Mouse (Mus musculus) stomach, embryonic 15.5 days (tissue): ENCODE data around the gene Rexo2. TPM values are rescaled to one million over a fixed set of nuclear protein-coding genes. Genes with fewer than 3 reads are reported as not detected.

ENCODE experiments used
- ATAC-seq: fragments of 200-750 bp; cut with Nextera tagmentation; 2 replicates; pipeline ENCODE4 v1.8.0; 2017; ENCODE audit warnings: low read depth, moderate number of reproducible peaks, moderate TSS enrichment; ENCODE audit not compliant: insufficient read depth, low FRiP score
- H3K27ac ChIP-seq: fragments of 300-500 bp; sonication (generic); 2 replicates; pipeline ENCODE4 v1.5.1; 2015; ENCODE audit warnings: mild to moderate bottlenecking, inconsistent platforms
- H3K27me3 ChIP-seq: fragments of 300-500 bp; sonication (generic); replicated peaks from 2 replicates; pipeline ENCODE4 v1.6.1; 2015; ENCODE audit warnings: inconsistent platforms
- H3K36me3 ChIP-seq: fragments of 300-500 bp; sonication (generic); 2 replicates; pipeline ENCODE4 v1.6.1; 2015; ENCODE audit warnings: inconsistent platforms
- H3K4me1 ChIP-seq: fragments of 300-500 bp; sonication (generic); 2 replicates; pipeline ENCODE4 v1.6.1; 2015; ENCODE audit warnings: inconsistent platforms
- H3K4me2 ChIP-seq: fragments of 300-500 bp; sonication (generic); 2 replicates; pipeline ENCODE4 v1.6.1; 2015; ENCODE audit warnings: mild to moderate bottlenecking, inconsistent platforms
- H3K4me3 ChIP-seq: fragments of 300-500 bp; sonication (generic); replicated peaks from 2 replicates; pipeline ENCODE4 v1.5.1; 2015; ENCODE audit warnings: inconsistent platforms
- H3K9ac ChIP-seq: fragments of 300-500 bp; sonication (generic); 2 replicates; pipeline ENCODE4 v1.6.1; 2015; ENCODE audit warnings: inconsistent platforms
- H3K9me3 ChIP-seq: fragments of 300-500 bp; sonication (generic); 2 replicates; pipeline ENCODE4 v1.6.1; 2016; ENCODE audit warnings: inconsistent platforms
- WGBS: fragments of 180-500 bp; shearing (Covaris S2); methylation state at CpG from one replicate; pipeline ENCODE4 v1.1.7; 2015; 5-methylcytosine and 5-hydroxymethylcytosine counted together
- polyA plus RNA-seq: library from polyadenylated mRNA; unstranded; fragments of >200 nt; fragmentation: Nextera tagmentation; extraction: Ambion mirVana; gene quantifications from 2 replicates; pipeline ENCODE4 v1.2.1, GENCODE M21; 2015

Gene Rexo2
- polyA plus RNA-seq, 1 experiment from 2014 or later: 140 TPM

DNA sequence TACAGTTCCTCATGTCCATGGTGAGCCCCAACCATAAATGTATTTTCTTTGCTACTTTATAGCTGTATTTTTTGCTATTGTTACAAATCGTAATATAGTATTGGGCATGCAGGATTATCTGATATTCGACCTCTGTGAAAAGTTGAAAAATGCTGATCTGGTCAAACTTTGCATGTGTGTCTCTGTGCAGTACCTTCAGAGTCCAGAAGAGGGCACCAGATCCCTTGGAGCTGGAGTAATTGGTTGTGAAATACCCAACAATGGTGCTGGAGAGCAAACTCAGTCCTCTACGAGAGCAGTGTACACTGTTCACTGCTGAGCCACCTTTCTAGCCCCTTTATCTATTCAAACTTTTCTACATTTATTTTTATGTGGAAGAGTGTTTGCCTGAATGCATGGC is 13.6 kb downstream of the Rexo2 start:
- 56% methylated on average over 3 of the region's 3 CpGs for WGBS

DNA sequence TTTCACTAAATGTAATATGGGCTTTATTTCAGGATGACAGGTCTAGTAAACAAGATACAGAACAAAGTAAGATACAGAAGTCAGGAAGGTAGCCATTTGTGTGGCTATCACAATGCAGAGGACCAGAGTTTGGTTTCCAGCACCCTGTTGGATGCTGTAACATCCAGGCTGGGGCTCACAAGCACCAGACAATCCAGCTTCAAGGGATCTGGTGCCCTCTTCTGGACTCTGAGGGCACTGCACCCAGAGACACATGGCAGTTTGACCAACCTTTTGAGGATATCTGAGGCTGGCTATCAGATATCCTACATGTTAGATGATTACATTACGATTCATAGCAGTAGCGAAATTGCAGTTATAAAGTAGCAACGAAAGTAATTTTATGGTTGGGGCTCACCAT is 14.8 kb downstream of the Rexo2 start:
- no peak overlapping the region for H3K4me2 ChIP-seq
- no peak for ATAC-seq
- H3K27ac ChIP-seq: no peak overlapping the region
- no peak overlapping the region for H3K4me3 ChIP-seq
- no peak overlapping the region for H3K9ac ChIP-seq
- no peaks in the 10 kb centered on the region for H3K9me3 ChIP-seq
- H3K4me1 ChIP-seq: no peaks in the 10 kb centered on the region
- H3K27me3 ChIP-seq: no peaks in the 10 kb centered on the region
- peaks cover 8% of the 10 kb centered on the region for H3K36me3 ChIP-seq
- 94% methylated on average over 3 of the region's 3 CpGs for WGBS

More for the DNA sequence above, 13.6 kb downstream of the Rexo2 start:
- no peak overlapping the region for H3K4me3 ChIP-seq
- H3K27me3 ChIP-seq: no peaks in the 10 kb centered on the region
- no peak for ATAC-seq
- no peak overlapping the region for H3K27ac ChIP-seq
- H3K9ac ChIP-seq: no peak overlapping the region
- no peak overlapping the region for H3K4me2 ChIP-seq
- peaks cover 8% of the 10 kb centered on the region for H3K36me3 ChIP-seq
- no peaks in the 10 kb centered on the region for H3K4me1 ChIP-seq
- no peaks in the 10 kb centered on the region for H3K9me3 ChIP-seq

DNA sequence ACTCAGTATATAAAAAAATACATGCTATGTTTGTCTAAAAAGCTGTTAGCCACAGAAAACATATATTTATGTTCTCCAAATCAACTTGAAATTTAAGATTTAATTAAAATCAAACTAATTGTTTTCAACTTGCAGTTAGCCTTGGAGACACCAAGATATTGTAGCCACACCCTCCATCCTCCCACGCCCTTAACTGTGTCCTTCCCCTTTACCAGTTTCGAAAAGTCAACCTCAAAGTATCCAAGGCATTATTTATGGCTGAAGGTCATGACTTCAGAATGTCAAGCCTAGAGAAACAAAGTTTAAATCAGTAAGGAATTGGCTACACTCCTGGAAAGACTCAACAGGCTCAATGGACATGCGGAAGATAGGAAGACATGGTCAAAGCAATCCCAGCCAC is 18.9 kb downstream of the Rexo2 start:
- Histone ChIP-seq H3K4me1 (no peaks in the 10 kb centered on the region), H3K9me3 (no peaks in the 10 kb centered on the region), H3K9ac (no peak overlapping the region), H3K27ac (no peak overlapping the region), H3K4me3 (no peak overlapping the region), H3K36me3 (no peaks in the 10 kb centered on the region; the same call in 1 of the 2 replicates), H3K4me2 (no peak overlapping the region), H3K27me3 (no peaks in the 10 kb centered on the region)
- ATAC-seq: no peak
- 81% methylated on average over 3 of the region's 3 CpGs for WGBS

DNA sequence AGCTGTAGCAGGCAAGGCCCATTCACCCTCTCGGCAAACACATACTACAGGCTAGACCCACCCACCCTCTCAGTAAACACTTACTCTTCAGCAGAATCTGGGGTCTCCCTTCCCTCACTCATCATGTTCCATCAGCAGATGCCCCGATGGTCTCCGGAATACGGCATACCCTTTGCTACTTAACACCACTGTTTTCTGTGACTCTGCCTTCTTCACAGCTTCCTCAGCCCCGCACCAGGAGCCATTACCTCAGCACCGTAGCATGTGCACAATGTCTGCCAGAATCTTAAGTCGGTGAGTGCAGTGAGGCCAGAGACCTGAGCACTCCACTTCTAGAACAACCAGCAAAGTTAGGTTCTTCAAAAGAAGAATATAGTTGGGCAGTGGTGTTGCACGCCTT is 19.7 kb downstream of the Rexo2 start:
- Histone ChIP-seq H3K4me2 (no peak overlapping the region), H3K9ac (no peak overlapping the region), H3K36me3 (no peaks in the 10 kb centered on the region; the same call in 1 of the 2 replicates), H3K27ac (no peak overlapping the region), H3K9me3 (no peaks in the 10 kb centered on the region), H3K27me3 (no peaks in the 10 kb centered on the region), H3K4me3 (no peak overlapping the region), H3K4me1 (no peaks in the 10 kb centered on the region)
- no peak for ATAC-seq
- 84% methylated on average over 8 of the region's 8 CpGs for WGBS

DNA sequence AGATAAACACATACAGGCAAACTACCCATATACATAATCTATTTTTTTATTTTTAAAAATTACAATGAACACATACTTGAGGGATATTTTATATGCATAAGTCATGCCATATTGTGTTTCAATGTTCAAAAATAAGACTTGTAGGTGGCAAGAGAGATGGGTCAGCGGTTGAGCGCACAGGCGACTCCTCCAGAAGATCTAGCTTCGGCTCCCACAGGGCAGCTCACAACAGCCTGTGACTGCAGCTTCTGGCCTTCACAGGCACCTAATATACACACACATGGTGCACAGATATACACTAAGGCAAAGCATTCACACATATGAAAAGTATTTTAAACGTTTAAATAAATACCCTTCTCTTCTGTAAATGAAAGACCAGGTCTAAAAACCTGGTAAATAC is 21.0 kb downstream of the Rexo2 start:
- no peak for ATAC-seq
- no peak overlapping the region for H3K4me3 ChIP-seq
- no peaks in the 10 kb centered on the region for H3K36me3 ChIP-seq
- no peaks in the 10 kb centered on the region for H3K4me1 ChIP-seq
- no peak overlapping the region for H3K9ac ChIP-seq
- H3K27me3 ChIP-seq: no peaks in the 10 kb centered on the region
- H3K4me2 ChIP-seq: no peak overlapping the region
- H3K9me3 ChIP-seq: no peaks in the 10 kb centered on the region
- no peak overlapping the region for H3K27ac ChIP-seq
- 83% methylated on average over 5 of the region's 5 CpGs for WGBS

DNA sequence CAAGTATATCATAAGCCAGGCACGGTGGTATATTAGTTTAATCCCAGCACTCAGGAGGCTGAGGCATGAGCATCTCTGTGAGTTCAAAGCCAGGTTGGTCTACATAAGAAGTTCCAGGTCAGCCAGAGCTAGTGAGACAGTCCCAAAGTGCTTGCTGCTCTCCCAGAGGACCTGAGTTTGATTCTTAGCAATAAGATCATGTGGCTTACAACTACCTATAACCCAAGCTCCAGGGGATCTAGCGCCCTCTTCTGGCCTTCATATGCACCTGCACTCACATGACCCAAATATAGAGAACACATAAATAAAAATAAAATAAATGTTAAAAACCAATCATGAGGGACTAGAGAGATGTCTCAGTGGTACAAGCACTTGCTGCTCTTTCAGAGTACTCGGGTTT is 21.5 kb downstream of the Rexo2 start:
- no peaks in the 10 kb centered on the region for H3K27me3 ChIP-seq
- no peak overlapping the region for H3K4me2 ChIP-seq
- no peak overlapping the region for H3K9ac ChIP-seq
- no peaks in the 10 kb centered on the region for H3K9me3 ChIP-seq
- no peak for ATAC-seq
- 73% methylated on average over 3 of the region's 3 CpGs for WGBS
- H3K4me1 ChIP-seq: no peaks in the 10 kb centered on the region
- H3K4me3 ChIP-seq: no peak overlapping the region
- H3K36me3 ChIP-seq: no peaks in the 10 kb centered on the region
- H3K27ac ChIP-seq: no peak overlapping the region

DNA sequence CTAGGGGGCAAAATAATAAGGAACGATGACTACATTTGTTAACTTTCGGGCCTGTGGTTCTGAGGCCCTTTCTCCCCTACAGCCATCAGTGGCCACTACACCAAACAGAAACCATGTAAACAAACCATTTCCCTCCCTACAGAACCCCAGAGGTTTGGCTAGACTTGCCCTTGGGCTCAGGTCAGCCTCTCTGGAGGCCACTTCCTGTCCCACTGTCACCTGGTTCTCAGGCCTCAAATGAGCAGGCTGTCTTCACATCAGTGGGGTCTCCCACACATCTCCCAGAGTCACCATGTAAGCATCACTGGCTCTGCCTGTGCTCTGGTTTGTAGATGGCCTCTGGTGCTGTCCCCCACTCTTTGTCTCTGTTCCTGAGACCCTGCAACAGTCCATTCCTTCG is 24.5 kb downstream of the Rexo2 start:
- Histone ChIP-seq H3K27me3 (no peaks in the 10 kb centered on the region), H3K9me3 (no peaks in the 10 kb centered on the region), H3K4me3 (no peak overlapping the region), H3K9ac (no peak overlapping the region), H3K27ac (no peak overlapping the region), H3K36me3 (no peaks in the 10 kb centered on the region), H3K4me1 (no peaks in the 10 kb centered on the region), H3K4me2 (no peak overlapping the region)
- ATAC-seq: no peak
- WGBS: 89% methylated on average over 3 of the region's 3 CpGs

DNA sequence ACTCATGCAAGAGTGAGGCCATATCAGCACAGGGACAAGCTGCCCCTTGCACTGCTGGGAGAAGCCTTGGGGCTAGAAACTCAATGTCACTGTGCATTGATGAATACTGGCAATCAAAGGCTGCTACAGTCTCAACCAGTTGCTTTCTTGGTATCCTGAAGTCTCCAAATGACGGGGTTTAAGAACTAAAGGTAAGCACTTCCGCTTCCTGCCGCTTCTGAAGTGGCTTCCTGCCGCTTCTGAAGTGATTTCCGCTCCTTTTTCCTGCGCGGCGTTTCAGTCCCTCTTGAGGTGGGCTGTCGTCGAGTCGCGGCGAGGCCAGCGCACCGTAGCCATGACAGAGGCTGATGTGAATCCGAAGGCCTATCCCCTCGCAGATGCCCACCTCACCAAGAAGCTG is 30.4 kb downstream of the Rexo2 start:
- no peak overlapping the region for H3K9ac ChIP-seq
- WGBS: 87% methylated on average over 17 of the region's 17 CpGs
- H3K4me2 ChIP-seq: no peak overlapping the region
- no peak overlapping the region for H3K4me3 ChIP-seq
- H3K4me1 ChIP-seq: no peaks in the 10 kb centered on the region
- no peak for ATAC-seq
- no peaks in the 10 kb centered on the region for H3K27me3 ChIP-seq
- H3K27ac ChIP-seq: no peak overlapping the region
- no peaks in the 10 kb centered on the region for H3K9me3 ChIP-seq
- H3K36me3 ChIP-seq: no peaks in the 10 kb centered on the region

DNA sequence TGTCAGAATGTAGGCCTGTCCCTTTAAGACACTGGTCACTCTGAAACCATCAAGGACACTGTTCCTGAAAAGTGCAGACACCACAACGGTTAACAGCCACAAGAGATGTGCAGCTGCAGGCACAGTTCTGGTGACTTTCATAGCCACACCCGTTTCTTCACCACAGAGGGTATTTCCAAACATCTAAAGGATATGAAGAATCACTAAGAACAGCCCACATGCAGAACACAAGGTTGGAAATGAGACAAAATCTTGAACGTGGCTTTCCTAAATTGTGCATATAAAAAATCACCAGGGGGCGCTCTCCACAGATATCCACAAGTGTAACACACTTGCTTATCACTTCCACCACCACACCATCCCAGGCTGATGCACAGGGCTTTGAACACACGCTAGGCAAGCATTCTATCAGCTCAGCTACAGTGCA is 32.6 kb downstream of the Rexo2 start:
- H3K9ac ChIP-seq: no peak overlapping the region
- ATAC-seq: no peak
- H3K4me3 ChIP-seq: no peak overlapping the region
- H3K27ac ChIP-seq: no peak overlapping the region
- no peaks in the 10 kb centered on the region for H3K4me1 ChIP-seq
- no peaks in the 10 kb centered on the region for H3K27me3 ChIP-seq
- WGBS: 35% methylated on average over 5 of the region's 5 CpGs
- H3K9me3 ChIP-seq: no peaks in the 10 kb centered on the region
- no peak overlapping the region for H3K4me2 ChIP-seq
- H3K36me3 ChIP-seq: no peaks in the 10 kb centered on the region

DNA sequence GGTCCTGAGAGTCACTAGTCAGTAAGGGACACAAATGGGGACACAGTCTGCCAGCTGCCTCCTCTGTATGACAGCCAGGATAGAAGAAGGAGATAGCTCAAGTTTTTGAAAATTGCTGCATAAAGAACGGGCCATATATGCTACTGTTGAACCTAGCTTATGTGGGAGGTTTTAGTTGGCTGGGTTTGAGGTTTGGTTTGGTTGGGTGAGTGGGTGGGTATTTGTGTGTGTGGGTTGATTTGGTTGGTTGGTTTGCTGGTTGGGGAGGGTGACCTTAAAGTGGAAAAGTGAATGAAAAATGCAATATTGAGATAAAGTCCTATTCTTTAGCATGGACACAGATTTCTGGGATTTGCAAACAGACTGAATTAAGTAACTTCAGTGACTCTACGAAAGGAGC is 35.6 kb downstream of the Rexo2 start:
- no peak for ATAC-seq
- no peak overlapping the region for H3K27ac ChIP-seq
- H3K4me3 ChIP-seq: no peak overlapping the region
- H3K36me3 ChIP-seq: no peaks in the 10 kb centered on the region
- no peaks in the 10 kb centered on the region for H3K4me1 ChIP-seq
- no peak overlapping the region for H3K9ac ChIP-seq
- no peaks in the 10 kb centered on the region for H3K27me3 ChIP-seq
- no peak overlapping the region for H3K4me2 ChIP-seq
- 66% methylated on average over 2 of the region's 2 CpGs for WGBS
- no peaks in the 10 kb centered on the region for H3K9me3 ChIP-seq

DNA sequence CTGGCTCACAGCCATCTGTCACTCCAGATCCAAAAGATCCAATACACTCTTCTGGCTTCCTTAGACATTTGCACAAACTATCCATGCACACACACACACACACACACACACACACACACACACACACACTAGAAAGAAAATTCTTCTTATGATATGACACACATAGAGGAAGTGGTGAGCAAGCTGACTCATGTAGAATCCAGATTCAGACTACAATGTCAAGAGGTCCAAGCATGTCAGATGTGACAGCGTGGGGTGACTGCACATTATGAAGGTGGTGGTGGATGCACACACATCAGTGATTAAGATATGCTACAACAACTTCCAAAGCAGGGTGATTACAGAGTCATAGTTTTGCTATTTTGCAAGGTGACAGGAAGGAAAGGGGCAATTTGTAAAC is 36.5 kb downstream of the Rexo2 start:
- Histone ChIP-seq H3K27ac (no peak overlapping the region), H3K36me3 (no peaks in the 10 kb centered on the region), H3K4me1 (no peaks in the 10 kb centered on the region), H3K4me2 (no peak overlapping the region), H3K9me3 (no peaks in the 10 kb centered on the region), H3K9ac (no peak overlapping the region), H3K4me3 (no peak overlapping the region), H3K27me3 (no peaks in the 10 kb centered on the region)
- 67% methylated on average over 1 of the region's 1 CpGs for WGBS
- no peak for ATAC-seq

DNA sequence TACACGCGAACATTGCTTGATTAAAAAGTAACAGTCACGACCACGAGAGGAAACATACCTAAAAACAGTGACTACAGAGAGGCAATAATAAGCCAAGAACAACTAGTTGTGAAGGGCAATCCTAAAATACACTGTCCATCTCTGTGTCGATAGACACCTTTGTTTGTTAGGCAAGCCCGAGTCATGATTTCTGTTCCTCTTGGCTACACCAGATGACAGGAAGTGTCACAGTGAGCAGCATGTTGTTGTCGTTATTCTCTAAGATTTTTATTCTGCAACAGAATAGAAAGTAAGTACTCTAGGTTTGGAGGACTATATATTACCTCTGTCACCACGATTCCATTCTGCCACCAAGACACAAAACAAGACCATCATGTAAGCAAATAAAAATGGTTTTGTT is 48.0 kb downstream of the Rexo2 start:
- WGBS: 75% methylated on average over 8 of the region's 8 CpGs
- ATAC-seq: no peak

DNA sequence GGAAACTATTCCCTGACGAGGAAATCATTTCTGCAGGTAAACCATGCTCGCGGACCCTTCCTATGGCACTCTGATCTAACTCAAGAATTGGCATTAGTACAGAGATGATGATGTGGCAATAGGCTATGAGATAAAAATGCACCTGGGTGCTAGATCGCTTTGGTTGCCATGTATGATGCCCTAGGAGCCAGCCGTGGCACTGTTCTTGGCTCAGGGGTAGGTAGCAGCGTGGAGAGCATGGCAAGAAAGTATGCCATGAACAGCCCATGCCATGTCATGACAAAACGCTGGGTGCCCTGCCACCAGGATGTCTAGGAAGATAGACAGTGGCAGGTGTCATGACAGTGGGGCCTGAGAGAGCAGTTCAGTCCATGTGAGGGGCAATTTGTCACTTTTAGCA is 53.2 kb downstream of the Rexo2 start:
- Histone ChIP-seq H3K4me3 (no peak overlapping the region), H3K36me3 (no peaks in the 10 kb centered on the region), H3K9ac (no peak overlapping the region), H3K27ac (no peak overlapping the region), H3K4me1 (no peaks in the 10 kb centered on the region), H3K27me3 (no peaks in the 10 kb centered on the region), H3K9me3 (no peaks in the 10 kb centered on the region), H3K4me2 (no peak overlapping the region)
- 84% methylated on average over 7 of the region's 7 CpGs for WGBS
- ATAC-seq: no peak

More for the DNA sequence above, 48.0 kb downstream of the Rexo2 start:
- Histone ChIP-seq H3K9ac (no peak overlapping the region), H3K9me3 (no peaks in the 10 kb centered on the region), H3K4me3 (no peak overlapping the region), H3K4me1 (no peaks in the 10 kb centered on the region), H3K27me3 (no peaks in the 10 kb centered on the region), H3K4me2 (no peak overlapping the region), H3K36me3 (no peaks in the 10 kb centered on the region), H3K27ac (no peak overlapping the region)
